Mouse (Mus musculus) left cerebral cortex, adult 2 months (tissue): ENCODE measurements at regions not wholly inside any gene's neighbourhood (a gene's known extent, or its start where the extent isn't known, plus 50 kb on each side); places are given as distances from the start of the nearest gene placed in this dataset.
A peak's percentile ranks its signal among the peaks of the same experiment; 100 is the strongest.

Experiments used
- DNase-seq, 2 experiments: peaks; one replicate each; pipeline ENCODE4 v3.0.0; 2021 to 2022; ENCODE audit warnings: low spot score in 2 of 2, mixed read lengths in 1 of 2; ENCODE audit errors: extremely low spot score in 1 of 2
- H3K27ac ChIP-seq: fragments of 200-600 bp; 2 replicates; pipeline ENCODE4 v1.8.1; 2022
- H3K4me3 ChIP-seq: fragments of 200-600 bp; 2 replicates; pipeline ENCODE4 v1.8.1; 2022
- CTCF ChIP-seq: fragments of 200-600 bp; IDR thresholded peaks from 2 replicates; pipeline ENCODE4 v1.8.1; 2022; ENCODE audit warnings: antibody characterized with exemption, mild to moderate bottlenecking, moderate library complexity
- intact Hi-C: fragments of 180-260 bp; cut with DNase I; formaldehyde crosslinking; loops from one replicate; pipeline ENCODE4 v1.15.1; 2025

DNA sequence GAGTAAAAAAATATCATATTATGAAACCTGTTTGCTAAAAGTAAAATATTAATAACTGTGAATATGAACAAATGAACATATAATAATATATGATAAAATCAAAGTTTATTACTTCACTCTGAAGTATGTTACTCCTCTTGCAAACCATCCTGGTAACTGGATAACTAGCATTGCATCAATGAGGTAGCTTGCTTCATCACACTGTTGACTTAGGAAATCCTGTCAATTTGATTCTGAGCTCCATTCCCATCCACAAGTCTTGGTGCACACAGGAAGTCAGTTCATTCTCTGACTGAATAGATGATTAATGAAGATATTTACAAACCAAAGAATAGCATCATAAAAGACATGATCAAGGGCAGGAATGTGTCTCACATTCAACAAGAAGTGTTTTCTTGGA is 286.9 kb upstream of the Gprin3 start:
- no peak for DNase-seq
- intact Hi-C loops = no loop called here
- Histone ChIP-seq H3K4me3 (no peak overlapping the region), H3K27ac (no peak overlapping the region)
- no peak for TF ChIP-seq CTCF

DNA sequence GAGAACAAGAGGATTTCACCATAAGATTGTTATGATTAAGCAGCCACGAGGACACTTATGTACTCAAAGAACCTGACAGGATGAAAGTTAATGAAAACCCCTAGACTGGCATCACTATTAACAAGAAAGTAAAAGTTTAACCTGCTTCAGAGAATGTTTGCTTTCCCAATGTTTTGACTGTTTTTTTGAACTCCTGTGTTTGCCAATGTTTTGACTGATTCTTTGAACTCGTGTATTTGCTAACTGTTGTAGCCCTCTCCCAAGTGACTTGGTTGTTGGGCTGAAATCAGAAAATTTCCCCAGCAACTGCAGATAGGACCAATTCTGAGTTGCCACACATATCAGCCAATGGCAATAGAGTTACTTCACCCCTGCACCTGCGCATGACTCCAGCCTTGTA is 258.9 kb upstream of the Gprin3 start:
- Histone ChIP-seq H3K27ac (no peak overlapping the region), H3K4me3 (no peak overlapping the region)
- no peak for DNase-seq
- intact Hi-C loops = no loop called here
- TF ChIP-seq CTCF = no peak

DNA sequence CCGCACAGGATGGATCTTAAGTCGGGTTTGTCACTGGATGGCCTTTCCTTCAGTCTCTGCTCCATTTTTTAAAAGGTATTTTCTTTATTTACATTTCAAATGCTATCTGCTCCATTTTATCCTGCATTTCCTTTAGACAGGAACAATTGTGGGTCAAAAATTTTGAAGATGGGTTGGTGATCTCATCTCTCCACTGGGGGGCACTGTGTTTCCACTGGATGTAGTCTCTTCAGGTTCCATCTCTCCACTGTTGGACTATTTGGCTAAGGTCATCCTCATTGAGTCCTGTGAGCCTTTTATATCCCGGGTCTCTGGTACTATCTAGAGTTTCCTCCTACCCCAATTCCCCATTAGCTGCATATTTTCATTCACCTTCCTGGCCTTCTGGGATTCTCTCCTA is 241.3 kb upstream of the Gprin3 start:
- no peak overlapping the region for H3K4me3 ChIP-seq
- intact Hi-C loops = no loop called here
- no peak for DNase-seq
- H3K27ac ChIP-seq = no peak overlapping the region
- peak; percentile 29 for TF ChIP-seq CTCF
